Mouse (Mus musculus) thymus, postnatal 4 days (tissue): Measurements from ENCODE around the gene Tmppe.
"Not testable (repeated sequence)": the region's sequence is repeated elsewhere in the genome, so short reads cannot be mapped to it uniquely, and the experiment has no call there.

Experiments
- DNase-seq: peaks from one replicate; pipeline ENCODE4 v3.0.0; 2021

The Tmppe gene

DNA sequence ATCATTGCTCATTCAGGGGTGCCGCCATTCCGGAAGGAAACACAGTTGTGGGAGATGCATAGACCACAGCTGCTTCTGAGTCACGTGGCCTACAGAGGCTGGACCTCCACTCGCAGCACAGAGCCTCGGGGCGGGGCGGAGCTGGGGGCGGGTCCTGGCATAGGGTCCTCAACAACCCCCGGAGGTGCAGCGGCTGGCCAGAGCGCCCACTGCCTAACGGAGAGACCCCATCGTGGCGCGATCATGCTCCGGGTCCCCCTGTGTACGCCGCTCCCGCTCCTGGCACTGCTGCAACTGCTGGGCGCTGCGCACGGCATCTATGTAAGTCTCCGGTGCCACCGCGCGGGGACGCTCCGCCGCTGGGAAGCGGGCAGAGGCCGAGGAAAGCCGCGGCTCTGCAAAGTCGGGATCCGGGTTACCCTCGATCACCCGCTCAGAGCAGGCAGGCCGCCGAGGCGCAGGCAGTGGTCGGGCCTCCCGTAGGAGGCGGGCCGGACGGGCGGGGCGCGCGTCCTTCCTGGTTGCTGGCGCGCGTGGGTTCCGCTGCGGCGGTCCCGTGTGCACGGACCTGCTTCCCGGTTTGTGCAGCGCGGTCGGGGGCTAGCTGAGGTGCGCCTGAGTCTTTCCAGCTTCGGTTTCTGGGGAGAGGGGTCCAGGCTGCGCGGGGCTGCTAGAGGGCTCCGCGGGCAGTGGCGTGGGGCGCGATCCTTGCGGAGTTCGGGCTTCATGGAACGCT lies at the start of gene Tmppe, which contains the start of gene Glb1:
Gene Tmppe, plus strand, starts transcription at position 157 of the 736 bp plus-strand sequence.
Gene Glb1, plus strand, starts transcription at position 128 of the 736 bp plus-strand sequence.
- DNase-seq: peak; percentile 86

DNA sequence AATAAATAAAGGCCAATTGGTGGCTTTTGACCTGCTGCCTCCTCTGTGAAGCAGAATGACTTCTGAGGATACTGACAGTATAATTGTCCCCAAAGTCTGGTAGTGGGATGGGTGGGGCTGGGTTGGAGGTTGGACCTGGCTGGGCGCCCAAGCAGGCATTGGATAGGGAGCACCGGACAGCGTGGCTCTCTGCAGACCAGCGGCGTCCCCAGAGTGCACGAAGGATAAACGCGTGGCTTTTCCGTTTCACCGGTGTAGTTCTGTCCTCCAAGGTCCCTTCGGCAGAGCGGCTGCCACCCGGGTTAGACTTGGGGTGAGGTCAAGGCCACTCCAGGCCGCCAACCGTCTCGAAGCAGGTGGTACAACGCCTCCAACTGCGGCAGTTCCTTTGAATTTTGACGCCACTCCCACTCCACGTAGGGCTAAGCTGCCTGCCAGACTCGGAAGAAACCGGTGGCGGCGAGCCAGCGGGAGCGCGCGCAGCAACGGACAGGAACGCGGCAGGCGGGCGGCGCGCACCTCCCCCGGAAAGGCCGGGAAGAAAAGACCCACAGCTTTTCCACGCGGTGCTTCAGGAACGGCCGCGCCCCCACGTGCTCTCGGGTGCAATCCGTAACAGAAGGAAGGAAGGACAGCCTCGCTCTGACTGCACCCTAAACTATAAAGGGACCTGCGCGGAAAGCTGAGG lies 33.0 kb upstream of the Tmppe start:
- peak; percentile 79 for DNase-seq

- DNase-seq: no peak
Measured at GRCm38 (mm10) chr9:114368471-114368858, 32.4 kb upstream of the Tmppe start.

- not testable (repeated sequence) for DNase-seq
Measured at GRCm38 (mm10) chr9:114369389-114369788, 31.5 kb upstream of the Tmppe start.

DNA sequence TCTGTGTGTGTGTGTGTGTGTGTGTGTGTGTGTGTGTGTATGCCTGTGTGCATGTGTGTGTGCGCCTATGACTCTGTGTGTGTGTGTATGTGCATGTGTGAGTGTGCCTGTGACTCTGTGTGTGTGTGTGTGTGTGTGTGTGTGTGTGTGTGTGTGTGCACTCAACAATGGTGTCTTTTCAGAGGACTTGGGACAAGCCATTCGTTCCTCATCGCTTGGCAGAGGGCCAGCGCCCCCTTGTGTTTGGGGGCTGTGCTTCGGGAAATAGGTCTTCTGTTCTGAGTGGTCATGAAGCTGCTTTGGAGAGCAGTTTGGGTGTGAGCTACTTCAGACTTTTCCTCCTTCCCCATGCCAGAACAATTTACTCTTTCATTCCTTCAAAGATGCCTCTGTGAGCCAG lies 29.2 kb upstream of the Tmppe start:
- DNase-seq: peak; percentile 82

- no peak for DNase-seq
Measured at GRCm38 (mm10) chr9:114375276-114375962, 25.5 kb upstream of the Tmppe start.

GRCm38 (mm10) chr9:114377168-114377567 lies 23.7 kb upstream of the Tmppe start:
- no peak for DNase-seq

GRCm38 (mm10) chr9:114379871-114380270 lies 21.0 kb upstream of the Tmppe start:
- no peak for DNase-seq

GRCm38 (mm10) chr9:114380881-114381733 lies 19.8 kb upstream of the Tmppe start:
- DNase-seq: peak; percentile 35

GRCm38 (mm10) chr9:114382936-114383710 lies 17.8 kb upstream of the Tmppe start:
- no peak for DNase-seq

DNA sequence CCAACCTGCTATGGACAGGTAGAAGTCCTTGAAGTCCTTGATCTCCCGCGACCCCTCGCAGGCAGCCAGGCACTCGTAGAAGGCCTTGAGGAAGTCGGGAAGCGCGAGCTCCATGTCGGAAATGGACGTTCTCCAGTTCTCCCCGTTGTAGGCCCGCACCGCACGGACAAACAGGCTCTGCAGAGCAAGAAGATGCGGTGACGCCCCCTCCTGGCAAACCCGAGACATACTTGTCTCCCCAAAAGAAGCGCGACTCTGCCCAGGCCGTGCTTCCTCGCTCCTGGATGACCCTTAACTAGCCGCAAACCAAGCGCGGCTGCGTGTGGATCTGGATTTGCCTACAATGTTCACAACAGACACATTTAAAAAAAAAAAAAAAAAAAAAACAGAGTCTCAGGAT lies 16.2 kb upstream of the Tmppe start:
- DNase-seq: no peak

DNA sequence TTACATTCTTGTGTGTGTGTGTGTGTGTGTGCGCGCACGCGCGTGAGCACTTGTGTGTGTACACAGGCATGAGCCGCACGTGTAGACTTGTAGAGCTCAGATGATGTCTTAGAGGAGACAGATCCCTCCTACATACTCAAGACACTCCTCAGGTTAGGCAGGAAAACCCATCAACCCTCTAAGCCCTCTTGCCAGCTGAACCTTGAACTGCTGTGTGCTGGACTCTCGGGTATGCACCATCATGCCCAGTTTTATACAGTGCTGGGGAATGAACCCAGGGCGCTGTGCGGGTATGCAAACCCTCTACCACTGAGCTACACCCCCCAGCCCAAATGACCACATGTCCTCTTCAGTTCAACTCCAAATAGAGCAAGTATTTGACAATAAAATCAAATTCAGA lies 15.7 kb upstream of the Tmppe start:
- no peak for DNase-seq

DNA sequence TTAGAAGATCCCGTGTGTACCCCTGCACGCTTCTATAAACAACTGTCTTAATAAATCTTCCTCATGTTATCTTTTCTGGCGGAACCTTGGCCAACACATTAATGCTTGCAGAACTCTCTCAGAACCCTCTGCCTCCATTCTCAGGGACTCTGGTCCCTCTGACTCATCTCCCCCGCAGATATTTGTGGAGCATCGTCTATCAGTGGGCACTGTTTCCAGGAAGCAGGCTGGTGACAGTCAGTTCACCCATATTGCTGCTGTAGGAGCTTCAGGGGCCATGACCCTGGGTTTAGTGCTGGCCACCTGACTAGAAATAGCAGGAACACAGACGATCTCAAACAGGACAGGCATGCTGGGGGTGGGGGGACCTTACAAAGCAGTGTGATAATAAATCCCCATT lies 13.8 kb upstream of the Tmppe start:
- no peak for DNase-seq

GRCm38 (mm10) chr9:114388288-114388687 lies 12.6 kb upstream of the Tmppe start:
- DNase-seq: no peak

DNA sequence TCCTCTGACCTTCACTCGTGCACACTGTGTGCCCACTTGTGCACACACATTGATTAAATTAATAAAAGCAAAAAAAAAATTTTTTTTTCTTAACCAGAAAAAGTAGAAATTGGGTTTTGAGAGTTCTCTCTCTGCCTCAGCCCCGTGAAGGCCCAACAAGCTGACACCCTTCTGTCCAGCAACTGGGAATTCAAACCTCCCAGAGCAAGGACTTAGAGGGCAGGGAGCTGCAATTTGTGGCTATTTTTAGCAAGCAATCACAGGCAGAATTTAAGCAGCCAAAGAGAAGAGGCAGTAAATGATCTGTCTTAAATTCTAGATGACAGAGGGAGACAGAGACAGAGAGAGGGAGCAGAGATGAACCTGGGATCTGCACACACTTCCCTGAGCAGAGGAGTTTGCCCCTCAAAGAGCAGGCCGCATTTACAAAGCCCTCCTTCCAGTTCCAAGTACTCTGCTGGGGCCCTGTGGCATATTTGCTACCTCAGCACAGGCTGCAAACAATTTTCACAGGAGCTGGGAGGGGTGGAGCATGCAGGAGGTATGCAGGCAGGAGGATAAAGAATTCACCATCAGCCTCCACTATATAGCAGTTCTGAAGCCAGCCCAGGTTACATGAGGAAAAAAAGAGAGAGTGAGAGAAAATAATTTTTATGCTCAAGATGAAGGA lies 12.1 kb upstream of the Tmppe start:
- DNase-seq: no peak

DNA sequence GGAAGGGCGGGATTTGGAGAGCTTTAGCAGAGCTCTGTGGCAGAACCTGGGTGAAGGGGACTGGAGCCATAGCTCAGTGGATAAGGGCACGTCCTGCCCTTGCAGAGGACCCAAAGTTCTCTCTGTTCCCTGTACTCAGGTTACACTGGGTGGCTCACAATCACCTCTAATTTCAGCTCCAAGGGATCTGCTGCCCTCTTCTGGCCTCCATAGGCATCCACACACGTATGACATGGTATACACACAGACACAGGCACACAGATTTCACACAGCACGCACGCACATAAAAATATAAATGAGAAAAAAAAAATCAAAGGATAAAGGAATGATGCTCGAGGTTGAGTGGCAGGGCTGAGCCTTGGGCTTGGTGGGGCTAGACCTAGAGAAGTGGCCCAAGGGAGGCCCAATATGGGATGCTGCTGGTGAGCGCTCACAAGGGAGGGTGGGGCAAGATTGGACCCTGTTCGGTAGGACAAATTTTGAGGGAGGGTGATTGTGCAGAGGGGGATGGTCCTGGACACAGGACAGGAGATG lies 11.5 kb upstream of the Tmppe start:
- peak; percentile 27 for DNase-seq

DNA sequence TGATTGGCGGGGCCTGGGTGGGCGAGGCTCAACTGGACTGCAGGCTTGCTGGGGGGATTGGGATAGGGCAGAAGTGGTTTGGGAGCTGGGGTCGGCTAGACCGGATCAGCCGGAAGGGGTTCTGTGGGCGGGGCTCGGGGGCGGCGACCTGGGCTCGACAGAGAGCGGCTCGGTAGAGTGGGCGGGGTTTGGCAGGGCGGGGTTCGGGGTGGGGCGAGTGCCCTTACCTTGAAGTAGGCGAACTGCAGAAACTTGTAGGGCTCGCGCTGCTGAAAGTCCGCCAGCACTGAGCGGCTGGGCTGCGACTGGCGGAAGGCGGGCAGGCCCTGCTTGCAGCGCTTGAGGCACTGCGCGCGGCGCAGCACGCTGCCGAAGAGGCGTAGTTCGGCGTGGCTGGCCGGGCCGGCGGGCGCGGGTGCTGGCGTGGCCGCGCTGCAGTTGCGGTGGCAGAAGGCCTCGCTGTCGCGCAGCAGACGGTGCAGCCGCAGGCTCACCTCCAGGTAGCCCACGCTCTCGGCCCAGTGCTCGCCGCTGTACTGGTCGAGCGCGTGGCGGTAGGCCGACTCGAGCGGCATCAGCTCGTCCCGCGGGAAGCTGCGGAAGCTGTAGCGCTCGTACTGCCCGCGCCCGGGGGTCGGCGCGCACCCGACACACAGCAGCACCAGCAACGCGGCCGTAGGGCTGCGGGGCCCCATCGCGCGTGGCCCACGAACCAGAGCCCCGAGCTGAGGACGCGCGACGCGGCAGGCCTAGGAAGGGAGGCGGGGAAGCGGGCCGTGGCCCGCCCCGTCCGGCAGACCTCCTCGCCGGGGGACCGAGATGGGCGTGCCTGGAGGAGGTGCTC lies 10.8 kb upstream of the Tmppe start, which contains the start of gene Crtap:
Gene Crtap, minus strand, starts transcription at position 771 of the 844 bp plus-strand sequence.
- DNase-seq: peak; percentile 87

- no peak for DNase-seq
Measured at GRCm38 (mm10) chr9:114390749-114391075, 10.2 kb upstream of the Tmppe start.

- not testable (repeated sequence) for DNase-seq
Measured at GRCm38 (mm10) chr9:114394136-114394535, 6.8 kb upstream of the Tmppe start.

DNA sequence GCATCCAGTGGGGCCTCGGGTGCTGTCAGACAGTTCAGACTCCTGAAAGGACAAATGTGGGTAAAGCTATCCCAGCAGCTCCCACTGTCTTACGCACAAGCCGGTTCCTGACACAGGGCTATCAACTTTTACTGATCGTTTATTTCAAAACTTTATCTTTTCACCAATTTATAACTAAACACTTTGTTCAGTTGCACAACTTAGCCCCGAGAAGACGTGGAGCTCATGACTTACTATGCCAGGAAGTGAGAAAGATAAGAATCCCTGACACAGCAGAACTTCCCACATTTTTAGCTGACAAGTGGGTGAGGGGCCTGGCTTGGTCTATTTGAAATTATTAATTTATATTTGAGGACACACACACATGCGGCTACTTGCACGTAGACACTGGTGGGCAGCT lies 6.2 kb upstream of the Tmppe start:
- DNase-seq: no peak
